Mouse (Mus musculus) cerebellum, postnatal 14 days (tissue): ENCODE measurements around the gene Clpp.

Source experiments
- DNase-seq, 2 experiments: peaks; one replicate each; pipeline ENCODE4 v3.0.0; 2021; ENCODE audit warnings: mixed read lengths in 2 of 2

Clpp gene

DNA sequence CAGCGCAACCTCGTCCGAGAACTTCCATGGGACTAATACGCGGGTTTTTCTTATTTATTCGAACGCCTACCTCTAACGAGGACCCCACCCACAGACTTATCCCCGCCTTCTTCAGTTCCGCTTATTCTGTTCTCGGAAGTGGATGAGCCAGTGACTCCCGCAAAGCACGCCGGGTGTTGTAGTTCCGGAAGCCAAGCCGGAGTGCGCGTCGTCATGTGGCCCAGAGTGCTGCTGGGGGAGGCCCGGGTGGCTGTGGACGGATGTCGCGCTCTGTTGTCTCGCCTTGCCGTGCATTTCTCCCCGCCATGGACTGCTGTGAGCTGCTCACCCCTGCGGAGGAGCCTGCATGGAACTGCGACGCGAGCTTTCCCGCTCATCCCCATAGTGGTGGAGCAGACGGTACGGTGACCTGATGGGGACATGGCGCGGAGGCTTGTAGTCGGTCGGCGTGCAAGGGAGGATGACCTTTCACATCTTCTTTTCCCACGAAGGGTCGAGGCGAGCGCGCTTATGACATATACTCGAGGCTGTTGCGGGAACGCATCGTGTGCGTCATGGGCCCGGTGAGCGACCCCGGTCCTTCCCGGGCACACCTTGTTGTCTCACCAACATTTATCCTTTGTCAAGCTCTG is at the start of gene Clpp:
Clpp (plus strand) TSS at position 191 of the 632 bp plus-strand sequence.
- peak; percentile 93 to 95 for DNase-seq

DNA sequence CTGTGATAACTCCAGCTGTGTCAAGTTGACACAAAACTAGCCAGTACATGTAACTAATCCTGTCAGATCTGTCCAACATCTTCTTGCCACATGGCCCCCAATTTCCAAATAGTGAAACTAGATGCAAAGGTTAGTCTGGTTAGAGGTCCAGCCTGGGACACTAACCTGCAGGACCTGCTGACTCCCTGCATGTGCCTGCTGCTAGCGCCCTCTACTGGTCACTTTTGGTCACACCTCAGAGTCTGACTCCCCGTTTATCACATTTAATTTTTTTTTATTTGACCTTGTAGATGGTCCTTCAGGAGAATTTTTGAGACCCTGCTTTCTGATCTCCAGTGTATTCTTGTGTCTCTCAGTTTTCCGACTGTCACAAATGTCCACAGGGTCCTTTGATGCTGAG is 39.2 kb upstream of the Clpp start:
- peak; percentile 60 to 69 for DNase-seq

DNA sequence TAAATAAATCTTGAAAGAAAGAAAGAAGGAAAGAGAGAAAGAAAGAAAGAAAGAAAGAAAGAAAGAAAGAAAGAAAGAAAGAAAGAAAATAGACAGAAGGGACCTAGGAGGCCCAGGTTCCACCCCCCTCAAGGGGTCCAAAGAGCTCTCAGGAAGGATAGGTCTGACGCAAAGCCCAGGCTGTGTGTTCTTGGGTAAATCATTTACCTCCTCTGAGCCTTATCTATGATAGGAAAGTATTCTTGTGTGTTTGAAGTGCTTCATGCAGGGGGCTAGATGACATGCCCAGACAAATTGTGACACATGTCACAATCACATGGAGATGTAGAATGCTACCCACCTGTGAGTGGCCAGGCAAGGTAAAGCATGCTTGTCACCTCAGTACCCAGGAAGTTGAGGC is 37.5 kb upstream of the Clpp start:
- no peak for DNase-seq

DNA sequence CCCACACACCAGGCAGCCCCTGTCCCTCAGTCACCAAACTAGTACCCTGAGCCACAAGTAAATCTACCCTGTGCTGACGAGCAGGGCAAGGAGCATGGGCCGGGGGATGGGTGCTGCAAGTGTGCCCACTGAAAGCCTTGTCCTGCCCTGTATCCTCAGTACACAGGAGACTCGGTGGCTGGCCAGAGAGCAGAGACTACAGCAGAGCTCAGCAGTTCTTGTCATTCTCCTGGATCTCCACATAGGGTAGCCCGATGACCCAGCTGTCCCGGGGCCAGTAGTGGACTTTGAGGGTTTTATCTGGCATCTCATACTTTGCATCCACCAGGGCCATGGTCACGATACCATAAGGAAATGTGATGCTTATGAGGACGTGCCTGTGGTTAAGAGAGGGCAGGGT is 35.2 kb upstream of the Clpp start:
- DNase-seq, result no peak

DNA sequence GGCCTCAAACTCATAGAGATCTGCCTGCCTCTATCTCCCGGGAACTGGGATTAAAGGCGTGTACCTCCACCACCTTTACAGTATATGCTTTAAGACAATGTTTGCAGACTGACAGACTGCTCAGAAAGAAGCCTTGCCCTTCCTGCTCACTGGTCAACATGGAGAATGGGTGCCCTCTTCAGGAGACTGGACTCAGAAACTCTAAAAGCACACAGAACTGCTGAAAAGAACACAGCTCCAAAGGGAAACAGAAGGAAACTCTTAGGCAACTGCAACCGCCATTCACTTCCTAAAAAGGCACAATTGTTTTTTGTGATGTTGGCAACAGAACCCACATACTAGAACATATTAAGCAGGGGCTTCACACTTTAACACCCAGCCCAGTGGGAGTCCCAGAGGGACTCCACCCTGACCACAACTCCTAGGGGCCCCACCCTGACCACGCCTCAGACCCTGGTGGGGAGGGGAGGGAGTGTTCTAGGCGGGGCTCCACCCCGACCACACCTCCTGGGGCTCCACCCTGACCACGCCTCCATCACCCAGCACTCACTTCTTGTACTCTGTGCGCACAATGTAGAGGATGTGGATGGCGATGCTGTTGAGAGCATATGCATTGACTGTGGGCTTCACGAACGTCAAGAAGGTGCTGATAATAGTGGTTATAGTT is 32.2 kb upstream of the Clpp start:
- no peak for DNase-seq

DNA sequence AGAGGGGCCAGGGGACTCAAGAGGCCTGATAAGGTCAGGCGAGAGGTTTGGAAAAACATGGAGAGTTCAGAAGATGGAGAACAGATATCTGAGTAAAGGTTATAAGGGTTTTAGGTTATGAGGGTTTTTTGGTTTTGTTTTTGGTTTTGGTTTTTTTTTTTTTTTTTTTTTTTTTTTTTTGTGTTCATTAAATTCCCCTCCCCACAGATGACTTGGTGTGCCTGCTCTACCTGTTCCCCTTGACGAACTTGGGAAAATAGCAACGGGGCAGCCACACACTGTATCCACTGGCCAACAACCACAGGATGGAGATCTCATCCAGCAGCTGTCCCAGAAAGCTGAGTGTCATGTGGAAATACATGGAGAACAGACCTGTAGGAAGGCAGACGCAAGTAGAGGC is 31.4 kb upstream of the Clpp start:
- DNase-seq, result no peak

DNA sequence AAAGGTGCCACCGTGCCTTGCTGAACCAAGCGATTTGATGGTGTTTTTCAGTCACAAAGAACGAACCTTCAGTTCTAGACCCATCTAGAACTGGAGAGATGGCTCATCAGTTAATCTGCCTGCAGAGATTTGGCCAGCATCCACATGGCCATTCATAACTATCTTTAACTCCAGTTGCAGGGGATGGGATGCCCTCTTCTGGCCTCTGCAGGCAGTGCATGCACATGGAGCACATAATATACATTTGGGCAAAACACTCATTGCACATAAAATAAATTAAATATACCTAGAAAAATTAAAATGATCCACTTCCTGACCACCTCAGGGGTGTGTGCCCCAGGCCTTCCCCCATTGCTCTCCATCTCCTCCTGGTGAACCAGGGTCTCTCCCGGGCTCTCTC is 28.2 kb upstream of the Clpp start:
- no peak for DNase-seq

DNA sequence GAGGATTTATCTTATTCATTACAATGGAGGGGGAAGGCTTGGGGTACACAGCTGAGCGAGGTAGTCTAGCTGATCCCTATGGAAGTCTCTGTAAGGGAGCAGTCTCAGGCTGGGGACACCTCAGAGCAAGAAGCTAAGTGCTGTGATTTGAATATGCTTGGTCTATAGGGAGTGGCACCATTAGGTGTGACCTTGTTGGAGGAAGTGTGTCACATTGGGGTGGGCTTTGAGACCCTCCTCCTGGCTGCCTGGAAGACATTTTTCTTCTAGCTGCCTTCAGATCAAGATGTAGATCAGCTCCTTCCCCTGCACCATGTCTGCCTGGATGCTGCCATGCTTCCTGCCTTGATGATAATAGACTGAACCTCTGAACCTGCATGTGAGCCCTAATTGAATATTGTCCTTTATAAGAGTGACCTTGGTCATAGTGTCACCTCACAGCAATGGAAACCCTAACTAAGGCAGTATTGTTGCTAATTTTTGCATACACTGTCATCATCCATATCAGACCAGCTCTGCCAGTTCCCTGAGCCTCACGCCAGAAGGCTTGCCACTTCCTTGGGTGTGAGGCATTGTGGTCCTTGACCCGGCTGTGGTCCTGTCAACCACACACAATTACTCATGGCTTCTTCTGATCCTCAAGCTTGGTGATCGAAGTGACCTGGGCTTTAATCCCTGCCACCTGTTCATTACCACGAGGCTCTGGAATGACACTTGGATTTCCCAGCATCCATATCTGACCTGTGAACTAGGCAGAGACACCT is 27.3 kb upstream of the Clpp start:
- DNase-seq, result no peak

DNA sequence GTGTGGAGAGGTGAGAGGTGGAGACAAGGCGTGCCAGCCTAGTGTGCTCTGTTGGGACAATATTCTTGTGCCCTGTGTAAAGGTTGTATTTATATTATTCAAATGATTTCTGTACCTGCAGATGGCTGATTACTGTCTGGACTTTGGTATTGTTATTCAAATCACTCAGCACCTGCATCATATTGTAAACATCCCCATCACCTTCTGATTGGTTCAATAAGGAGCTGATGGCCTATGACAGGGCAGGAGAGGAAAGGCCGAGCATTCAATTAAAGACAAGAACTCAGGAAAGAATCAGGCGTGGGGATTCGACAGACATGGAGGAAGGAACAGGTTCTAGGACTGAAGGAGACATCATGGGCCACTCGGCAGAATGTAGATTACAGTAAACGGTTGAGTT is 26.5 kb upstream of the Clpp start:
- no peak for DNase-seq

DNA sequence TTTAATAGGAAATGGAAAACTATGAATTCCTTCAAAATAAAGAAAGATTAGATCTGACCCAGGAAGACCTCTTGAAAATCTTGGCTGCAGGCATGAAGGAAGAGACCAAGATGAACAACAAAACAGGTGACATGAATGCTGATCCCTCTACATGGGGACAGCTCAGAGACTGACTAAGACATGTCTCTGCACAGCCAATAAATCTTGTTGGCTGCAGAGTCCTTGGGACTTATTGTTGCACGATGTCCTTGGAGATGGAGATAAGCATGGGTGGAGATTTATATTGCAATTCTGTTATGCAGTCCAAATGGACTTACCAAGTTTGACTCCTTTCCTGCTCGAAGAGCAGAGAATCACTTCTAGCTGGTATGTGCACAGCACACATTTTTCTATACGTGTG is 20.8 kb upstream of the Clpp start:
- DNase-seq, result no peak

DNA sequence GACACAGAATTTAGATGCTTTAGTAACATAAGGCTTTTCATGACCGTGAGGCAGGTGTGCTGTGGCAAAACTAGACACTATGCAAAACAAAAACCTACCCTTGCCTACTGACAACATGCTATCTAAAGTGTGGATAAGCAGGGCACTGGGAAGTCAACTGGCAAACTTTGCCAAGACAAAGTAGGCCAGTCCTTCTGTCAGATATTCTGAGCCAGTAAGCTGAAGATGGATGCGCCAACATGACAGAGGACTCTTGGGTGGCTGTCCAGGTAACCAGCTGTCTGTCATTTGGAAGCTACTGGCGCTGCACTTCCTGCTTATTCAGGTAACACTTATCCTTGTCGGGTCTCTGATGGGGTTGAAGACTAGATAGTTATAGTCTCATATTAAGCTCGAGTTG is 20.0 kb upstream of the Clpp start:
- DNase-seq, result peak; percentile 32 to 53

DNA sequence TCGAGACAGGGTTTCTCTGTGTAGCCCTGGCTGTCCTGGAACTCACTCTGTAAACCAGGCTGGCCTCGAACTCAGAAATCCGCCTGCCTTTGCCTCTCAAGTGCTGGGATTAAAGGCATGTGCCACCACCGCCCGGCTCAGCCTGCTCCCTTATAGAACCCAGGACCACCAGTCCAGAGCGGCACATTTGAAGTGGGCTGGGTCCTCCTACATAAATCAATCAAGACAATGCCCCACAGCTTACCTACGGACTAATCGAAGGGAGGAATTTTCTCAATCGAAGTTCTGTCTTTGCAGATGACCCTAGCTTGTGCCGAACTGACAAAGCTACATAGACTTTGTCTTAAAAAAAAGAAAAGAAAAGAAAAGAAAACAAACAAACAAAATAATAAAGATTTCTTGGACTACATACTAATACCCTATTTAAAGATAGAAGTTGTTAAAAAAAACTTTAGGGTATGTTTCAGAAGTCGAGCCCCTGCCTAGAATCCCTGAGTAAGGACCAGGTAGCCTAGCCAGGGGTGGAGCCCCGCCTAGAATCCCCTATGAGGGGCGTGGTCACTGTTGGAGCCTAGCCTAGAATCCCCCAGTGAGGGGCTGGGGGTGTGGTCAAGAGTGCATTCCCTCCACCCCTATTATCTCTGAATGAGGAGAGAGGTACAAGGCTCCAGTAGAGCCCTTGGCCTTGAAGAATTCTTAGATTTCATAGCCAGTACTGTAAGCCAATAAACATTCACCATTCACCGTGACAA is 16.0 kb upstream of the Clpp start:
- no peak for DNase-seq

DNA sequence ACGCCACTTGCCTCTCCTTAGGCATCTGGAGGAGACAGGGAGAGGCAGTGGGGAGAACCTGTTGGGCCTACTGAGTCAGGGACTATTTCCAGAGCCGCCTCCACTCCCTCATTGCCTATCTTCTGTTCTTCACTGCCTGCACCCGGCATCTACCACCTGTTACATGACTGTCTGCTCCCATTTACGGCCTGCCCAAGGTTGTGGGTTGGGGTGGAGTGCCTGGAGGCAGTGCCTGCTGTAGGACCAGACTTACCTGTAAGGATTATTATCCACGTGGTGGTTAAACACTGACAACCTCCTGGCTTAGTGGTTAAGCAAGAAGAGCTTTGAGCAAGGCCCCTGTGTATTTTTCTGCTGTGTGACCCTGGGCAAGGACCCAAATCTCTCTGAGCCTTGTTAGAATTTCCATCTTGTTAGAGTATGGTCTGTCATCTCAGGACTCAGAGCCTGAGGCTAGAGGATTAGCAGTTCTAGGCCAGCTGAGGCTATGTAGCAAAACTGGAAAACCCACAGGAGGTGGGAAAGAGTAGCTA is 15.3 kb upstream of the Clpp start:
- no peak for DNase-seq

DNA sequence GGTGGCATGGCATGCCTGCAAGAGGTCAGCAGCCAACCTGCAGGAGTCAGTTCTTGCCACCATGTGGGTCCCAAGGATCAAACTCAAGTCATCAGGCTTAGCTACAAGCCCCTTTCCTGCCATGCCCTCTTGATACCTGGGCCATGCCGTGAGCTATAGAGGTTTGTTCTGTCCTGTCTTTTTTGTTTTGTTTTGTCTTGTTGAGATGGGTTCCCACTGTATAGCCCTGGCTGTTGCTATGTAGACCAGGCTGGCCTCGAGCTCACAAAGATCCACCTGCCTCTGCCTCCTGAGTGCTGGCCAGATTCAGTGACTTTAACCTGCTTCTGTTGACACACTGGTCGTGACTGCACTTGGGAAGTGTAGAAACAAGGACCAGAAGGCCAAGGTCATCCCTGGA is 14.7 kb upstream of the Clpp start:
- DNase-seq, result no peak

DNA sequence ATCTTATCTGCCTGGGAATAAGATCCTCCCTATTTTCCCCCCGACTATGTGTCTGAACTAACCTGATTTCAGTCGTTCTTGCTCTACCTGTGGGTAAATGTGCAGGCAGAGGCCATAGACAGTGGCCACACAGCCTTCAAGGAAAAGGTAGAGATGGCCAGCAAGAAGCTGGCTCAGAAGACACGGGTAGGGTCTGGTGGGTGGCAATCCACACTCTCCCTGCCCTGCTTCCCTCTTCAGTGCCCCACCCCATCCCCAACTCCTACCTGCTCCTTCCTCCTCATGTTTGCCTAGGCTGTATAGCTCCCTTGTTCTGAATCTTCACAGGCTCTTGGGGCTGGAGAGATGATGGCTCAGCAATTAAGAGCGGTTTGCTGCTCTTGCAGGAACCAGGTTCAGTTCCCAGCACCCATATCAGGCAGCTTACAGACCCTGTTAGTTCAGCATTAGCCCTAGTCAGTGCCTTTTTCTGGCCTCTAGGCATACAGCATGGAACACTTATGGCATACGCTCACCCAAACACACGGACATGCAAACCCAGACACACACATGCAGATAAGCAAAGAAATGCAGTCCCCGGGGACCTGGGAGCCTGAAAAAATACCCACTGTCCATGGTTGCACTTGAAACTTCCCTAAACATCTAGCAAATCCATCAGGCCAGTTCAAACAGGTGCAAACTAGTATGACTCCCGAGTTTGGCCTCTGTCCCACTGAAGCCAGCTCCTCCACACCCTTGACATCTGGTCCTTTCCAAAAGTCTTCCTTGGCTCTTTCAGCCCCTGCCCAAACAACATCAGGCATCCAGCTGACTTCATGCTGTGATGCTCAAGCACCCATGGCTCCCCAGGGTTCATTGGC is 13.3 kb upstream of the Clpp start:
- DNase-seq, result no peak

DNA sequence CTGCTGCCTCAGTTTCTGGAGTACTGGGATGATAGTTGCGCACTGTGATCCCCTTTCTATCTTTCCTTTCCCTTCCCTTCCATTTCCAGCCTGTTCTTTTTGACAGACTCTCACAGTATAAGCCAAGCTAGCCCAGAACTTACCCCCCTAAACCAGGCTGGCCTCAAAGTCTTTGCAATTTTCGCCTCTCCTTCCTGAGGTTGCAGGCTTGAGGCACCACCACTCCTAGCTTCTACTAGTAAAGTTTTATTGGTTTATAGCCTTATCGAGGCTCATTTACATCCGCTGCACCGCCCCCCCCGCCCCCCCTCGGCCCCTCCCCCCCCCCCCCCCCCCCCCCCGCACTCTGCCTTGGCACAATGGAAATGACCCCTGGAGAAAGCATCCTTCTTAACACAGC is 10.6 kb upstream of the Clpp start:
- no peak for DNase-seq

DNA sequence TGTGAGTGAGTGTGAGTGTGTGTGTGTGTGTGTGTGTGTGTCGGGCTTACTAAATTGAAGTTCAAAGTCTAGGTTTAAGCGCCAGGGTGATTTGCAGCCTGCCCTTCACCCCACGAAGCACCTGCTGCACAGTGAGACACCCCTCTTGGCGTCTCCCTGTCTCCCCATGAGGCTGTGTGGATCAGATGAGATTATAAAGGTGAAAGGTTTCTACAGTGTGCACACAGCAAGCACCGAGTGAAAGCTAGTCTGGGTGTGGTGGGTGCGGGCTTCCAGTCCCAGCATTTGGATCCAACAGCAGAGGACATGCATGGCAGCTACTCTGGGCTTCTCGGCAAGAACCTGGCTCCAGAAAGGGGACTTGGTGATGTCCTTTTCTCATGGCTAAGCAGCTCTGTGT is 9.1 kb upstream of the Clpp start:
- no peak for DNase-seq

DNA sequence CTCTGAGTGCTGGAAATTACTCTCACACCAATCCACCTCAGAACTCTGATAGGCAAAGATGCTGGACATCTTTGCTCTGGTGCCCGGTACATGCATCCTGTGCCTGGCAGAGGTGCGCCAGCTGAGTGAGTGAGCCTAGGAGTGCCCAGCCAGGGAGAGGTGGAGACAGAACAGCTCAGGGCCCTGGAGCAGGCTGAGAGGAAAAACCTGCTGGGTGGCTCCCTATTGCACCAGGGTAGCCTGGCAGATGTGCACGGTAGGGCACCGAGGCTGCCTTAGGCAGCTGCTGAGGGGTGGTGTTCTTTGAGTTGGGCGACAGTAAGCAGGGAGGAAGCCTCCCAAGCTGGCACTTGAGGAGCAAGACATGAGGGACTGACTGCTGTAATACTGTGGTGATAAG is 8.1 kb upstream of the Clpp start, which contains the start of gene Acer1:
Acer1 (minus strand) TSS at position 114 of the 400 bp plus-strand sequence.
- DNase-seq, result no peak

DNA sequence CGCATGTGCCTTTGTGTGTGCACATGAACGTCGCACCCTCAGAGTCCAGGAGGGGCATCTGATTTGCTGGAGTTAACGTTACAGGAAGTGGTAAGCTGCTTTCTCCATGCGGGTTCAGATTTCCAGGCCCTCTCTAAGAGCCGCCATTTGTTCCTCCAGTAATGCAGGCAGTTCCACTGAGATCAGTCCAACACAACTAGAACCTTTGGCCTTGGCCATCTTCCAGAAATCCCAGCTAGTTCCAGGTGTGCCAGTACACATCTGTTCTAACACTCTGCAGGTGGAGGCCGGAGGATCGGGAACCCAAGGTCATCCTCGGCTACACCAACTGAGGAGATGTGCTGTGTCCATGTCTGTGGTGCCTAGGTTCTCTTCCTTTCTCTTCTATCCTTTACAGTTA is 5.2 kb upstream of the Clpp start:
- DNase-seq, result no peak

DNA sequence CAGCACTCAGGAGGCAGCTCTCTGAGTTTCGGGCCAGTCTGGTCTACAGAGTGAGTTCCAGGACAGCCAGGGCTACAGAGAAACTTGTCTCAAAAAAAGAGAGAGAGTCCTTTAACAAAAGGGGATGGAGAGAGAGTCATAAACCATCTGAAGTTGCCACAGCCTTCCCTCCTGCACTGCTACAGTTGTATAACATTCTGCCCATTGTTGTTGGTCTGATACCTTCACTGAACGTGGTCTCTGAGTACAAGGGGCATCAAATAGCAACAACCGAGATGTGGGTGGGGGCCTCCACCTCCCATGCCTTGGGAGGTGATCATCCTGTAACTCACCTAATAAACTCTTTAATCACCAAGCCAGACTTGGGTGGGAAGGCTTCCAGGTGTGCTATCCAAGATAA is 4.4 kb upstream of the Clpp start:
- no peak for DNase-seq

DNA sequence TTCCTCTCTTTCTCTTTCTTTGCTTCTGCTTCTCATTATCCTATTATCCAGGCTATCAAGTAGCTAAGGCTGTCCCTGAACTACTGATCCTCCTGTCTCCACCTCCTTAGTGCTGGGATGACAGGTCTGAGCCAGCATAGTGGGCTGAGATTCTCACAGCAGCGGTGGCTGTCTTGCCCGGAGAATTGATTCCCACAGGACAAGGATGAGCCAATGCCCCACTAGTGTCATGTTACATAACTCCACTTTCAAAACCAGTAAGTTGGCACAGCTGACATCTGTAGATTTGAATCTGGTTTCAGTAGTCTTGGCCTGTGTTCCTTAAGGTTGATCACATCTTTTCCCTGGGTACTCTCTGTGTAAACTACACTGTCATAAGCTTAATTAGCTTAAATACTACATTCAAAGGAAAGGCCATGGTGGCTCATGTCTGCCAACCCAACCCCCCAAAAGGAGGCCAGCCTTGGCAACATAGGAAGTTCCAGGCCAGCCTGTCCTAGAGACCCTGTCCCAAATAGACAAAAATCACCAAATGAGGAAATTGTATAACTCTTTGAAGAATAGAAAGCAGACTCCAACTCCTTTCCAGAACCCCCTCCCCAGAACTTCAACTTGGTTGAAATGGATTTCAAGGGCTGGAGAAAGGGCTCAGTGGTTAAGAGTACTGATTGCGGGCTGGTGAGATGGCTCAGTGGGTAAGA is 3.9 kb upstream of the Clpp start:
- DNase-seq, result no peak

DNA sequence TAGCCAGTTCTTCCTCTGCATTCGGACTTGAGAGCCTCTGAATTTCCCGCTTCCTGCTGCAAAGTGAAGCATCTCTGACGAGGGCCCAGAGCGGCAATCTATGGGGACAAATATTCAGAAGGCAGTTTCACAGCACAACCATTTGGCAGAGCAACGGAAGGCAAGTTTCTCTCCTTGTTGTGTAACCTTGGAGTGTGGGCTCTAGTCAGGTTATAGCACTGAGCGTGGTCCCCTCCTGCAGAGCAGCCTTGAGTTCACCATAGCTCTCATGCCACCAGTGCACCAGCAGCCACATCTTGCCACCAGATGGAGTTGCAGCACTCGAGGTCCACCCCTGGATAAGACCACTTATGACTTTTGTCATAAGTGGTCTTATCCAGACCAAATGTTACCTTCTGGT is 1.7 kb upstream of the Clpp start:
- no peak for DNase-seq
